Mouse (Mus musculus) hindbrain, embryonic 16.5 days (tissue): Measurements from ENCODE around the gene Tprgl. TPM values are rescaled to one million over a fixed set of nuclear protein-coding genes. Genes with fewer than 3 reads are reported as not detected.

ENCODE experiments used
- ATAC-seq: fragments of 200-750 bp; cut with Nextera tagmentation; 2 replicates; pipeline ENCODE4 v1.8.0; 2017; ENCODE audit warnings: moderate TSS enrichment, moderate library complexity
- H3K27ac ChIP-seq: fragments of 300-500 bp; sonication (generic); 2 replicates; pipeline ENCODE4 v1.5.1; 2014; ENCODE audit warnings: low read depth, mild to moderate bottlenecking, control low read depth, low read length, moderate library complexity
- H3K27me3 ChIP-seq: fragments of 300-500 bp; sonication (generic); replicated peaks from 2 replicates; pipeline ENCODE4 v1.6.1; 2014; ENCODE audit warnings: low read length; ENCODE audit not compliant: control insufficient read depth, insufficient read depth
- H3K36me3 ChIP-seq: fragments of 300-500 bp; sonication (generic); 2 replicates; pipeline ENCODE4 v1.6.1; 2014; ENCODE audit warnings: mild to moderate bottlenecking, low read length, moderate library complexity, mixed read lengths; ENCODE audit not compliant: control insufficient read depth, insufficient read depth
- H3K4me1 ChIP-seq: fragments of 300-500 bp; sonication (generic); 2 replicates; pipeline ENCODE4 v1.6.1; 2014; ENCODE audit warnings: low read depth, low read length; ENCODE audit not compliant: control insufficient read depth, insufficient read depth
- H3K4me2 ChIP-seq: fragments of 300-500 bp; sonication (generic); 2 replicates; pipeline ENCODE4 v1.6.1; 2014; ENCODE audit warnings: mild to moderate bottlenecking, low read length, control low read depth, moderate library complexity
- H3K4me3 ChIP-seq: fragments of 300-500 bp; sonication (generic); 2 replicates; pipeline ENCODE4 v1.5.1; 2014; ENCODE audit warnings: mild to moderate bottlenecking, low read length, control low read depth, moderate library complexity
- H3K9ac ChIP-seq: fragments of 300-500 bp; sonication (generic); 2 replicates; pipeline ENCODE4 v1.6.1; 2014; ENCODE audit warnings: low read depth, mild to moderate bottlenecking, control low read depth, low read length, moderate library complexity
- H3K9me3 ChIP-seq: fragments of 300-500 bp; sonication (generic); 2 replicates; pipeline ENCODE4 v1.6.1; 2014; ENCODE audit warnings: mild to moderate bottlenecking, low read length, moderate library complexity; ENCODE audit not compliant: control insufficient read depth
- WGBS: fragments of 180-500 bp; shearing (Covaris S2); extraction: QIAGEN DNeasy Blood & Tissue Kit; methylation state at CpG from one replicate; pipeline ENCODE4 v1.1.7; 2014; 5-methylcytosine and 5-hydroxymethylcytosine counted together
- polyA plus RNA-seq: library from polyadenylated mRNA; unstranded; fragments of >200 nt; fragmentation: Nextera tagmentation; extraction: Ambion mirVana; gene quantifications from 2 replicates; pipeline ENCODE4 v1.2.1, GENCODE M21; 2015

The Tprgl gene
- 227 and 242 TPM in 2 replicates for polyA plus RNA-seq

- H3K27ac ChIP-seq: peak within 1 kb of the TSS; percentile 73
- whole genome bisulfite sequencing: under 1% methylated on average over 44 of the region's 75 CpGs
- H3K4me1 ChIP-seq: peaks cover 19% of the 10 kb centered on the region
- no peaks in the 10 kb centered on the region for H3K27me3 ChIP-seq
- peaks cover 27% of the 10 kb centered on the region for H3K36me3 ChIP-seq
- peak within 1 kb of the TSS; percentile 67 for H3K4me2 ChIP-seq
- H3K9me3 ChIP-seq: no peaks in the 10 kb centered on the region
- peak within 1 kb of the TSS; percentile 81 for H3K4me3 ChIP-seq
- H3K9ac ChIP-seq: peak within 1 kb of the TSS; percentile 83
- peak; percentile 97 for ATAC-seq
Observed at GRCm38 (mm10) chr4:154160538-154161390, at the start of gene Tprgl. Tprgl (minus strand) TSS chr4:154160666.

GRCm38 (mm10) chr4:154209825-154210224 is 49.4 kb upstream of the Tprgl start:
- WGBS: 17% methylated on average over 3 of the region's 3 CpGs
- no peak overlapping the region for H3K9ac ChIP-seq

GRCm38 (mm10) chr4:154209054-154209453 is 48.6 kb upstream of the Tprgl start:
- no peaks in the 10 kb centered on the region for H3K9me3 ChIP-seq
- H3K27ac ChIP-seq: no peak overlapping the region
- H3K9ac ChIP-seq: no peak overlapping the region
- H3K4me1 ChIP-seq: 0 out of 2 replicates have a peak, but pooled peaks cover 2% of the 10 kb centered on the region
- no peaks in the 10 kb centered on the region for H3K36me3 ChIP-seq
- H3K4me2 ChIP-seq: no peak overlapping the region
- 75% methylated on average over 6 of the region's 6 CpGs for WGBS
- no peak for ATAC-seq
- no peak overlapping the region for H3K4me3 ChIP-seq
- H3K27me3 ChIP-seq: no peaks in the 10 kb centered on the region

More at GRCm38 (mm10) chr4:154209825-154210224, 49.4 kb upstream of the Tprgl start:
- Histone ChIP-seq H3K36me3 (no peaks in the 10 kb centered on the region), H3K4me3 (no peak overlapping the region), H3K9me3 (no peaks in the 10 kb centered on the region), H3K27me3 (no peaks in the 10 kb centered on the region), H3K27ac (no peak overlapping the region), H3K4me1 (no peaks in the 10 kb centered on the region), H3K4me2 (no peak overlapping the region)
- no peak for ATAC-seq

- Histone ChIP-seq H3K9ac (no peak overlapping the region), H3K27ac (no peak overlapping the region), H3K4me3 (no peak overlapping the region), H3K36me3 (no peaks in the 10 kb centered on the region), H3K4me2 (no peak overlapping the region), H3K27me3 (no peaks in the 10 kb centered on the region), H3K4me1 (0 out of 2 replicates have a peak, but pooled peaks cover 2% of the 10 kb centered on the region), H3K9me3 (no peaks in the 10 kb centered on the region)
- ATAC-seq: no peak; the same call in 1 of the 2 replicates
- 17% methylated on average over 5 of the region's 5 CpGs for WGBS
Observed at GRCm38 (mm10) chr4:154207261-154207660, 46.8 kb upstream of the Tprgl start.

GRCm38 (mm10) chr4:154205392-154205791 is 44.9 kb upstream of the Tprgl start:
- Histone ChIP-seq H3K9ac (no peak overlapping the region), H3K27ac (no peak overlapping the region), H3K4me1 (0 out of 2 replicates have a peak, but pooled peaks cover 2% of the 10 kb centered on the region), H3K27me3 (no peaks in the 10 kb centered on the region), H3K4me2 (no peak overlapping the region), H3K9me3 (no peaks in the 10 kb centered on the region), H3K4me3 (no peak overlapping the region), H3K36me3 (no peaks in the 10 kb centered on the region)
- WGBS: 67% methylated on average over 5 of the region's 5 CpGs
- ATAC-seq: no peak

GRCm38 (mm10) chr4:154204532-154204931 is 44.1 kb upstream of the Tprgl start:
- Histone ChIP-seq H3K36me3 (no peaks in the 10 kb centered on the region), H3K9me3 (no peaks in the 10 kb centered on the region), H3K4me3 (no peak overlapping the region), H3K9ac (no peak overlapping the region), H3K27me3 (no peaks in the 10 kb centered on the region), H3K4me2 (no peak overlapping the region), H3K4me1 (0 out of 2 replicates have a peak, but pooled peaks cover 2% of the 10 kb centered on the region), H3K27ac (no peak overlapping the region)
- WGBS: 62% methylated on average over 7 of the region's 7 CpGs
- no peak for ATAC-seq

GRCm38 (mm10) chr4:154201511-154201910 is 41.0 kb upstream of the Tprgl start:
- Histone ChIP-seq H3K9me3 (no peaks in the 10 kb centered on the region), H3K4me2 (no peak overlapping the region), H3K4me3 (no peak overlapping the region), H3K4me1 (peaks cover 7% of the 10 kb centered on the region; the same call in 1 of the 2 replicates), H3K9ac (no peak overlapping the region), H3K27ac (no peak overlapping the region), H3K36me3 (no peaks in the 10 kb centered on the region), H3K27me3 (no peaks in the 10 kb centered on the region)
- 41% methylated on average over 5 of the region's 5 CpGs for WGBS
- ATAC-seq: no peak

GRCm38 (mm10) chr4:154198377-154198961 is 38.0 kb upstream of the Tprgl start:
- no peak overlapping the region for H3K4me3 ChIP-seq
- ATAC-seq: 0 out of 2 replicates have a peak, but pooled peaks have one; percentile 48
- no peak overlapping the region for H3K4me2 ChIP-seq
- no peak overlapping the region for H3K27ac ChIP-seq
- WGBS: 16% methylated on average over 7 of the region's 7 CpGs
- no peaks in the 10 kb centered on the region for H3K36me3 ChIP-seq
- peaks cover 5% of the 10 kb centered on the region; the same call in 1 of the 2 replicates for H3K4me1 ChIP-seq
- H3K9ac ChIP-seq: no peak overlapping the region
- H3K27me3 ChIP-seq: no peaks in the 10 kb centered on the region
- H3K9me3 ChIP-seq: peaks cover 5% of the 10 kb centered on the region; the same call in 1 of the 2 replicates

- WGBS: 52% methylated on average over 6 of the region's 6 CpGs
- H3K27ac ChIP-seq: no peak overlapping the region
- H3K4me2 ChIP-seq: no peak overlapping the region
- no peak for ATAC-seq
- no peak overlapping the region for H3K9ac ChIP-seq
- peaks cover 5% of the 10 kb centered on the region; the same call in 1 of the 2 replicates for H3K9me3 ChIP-seq
- no peaks in the 10 kb centered on the region for H3K27me3 ChIP-seq
- peaks cover 5% of the 10 kb centered on the region; the same call in 1 of the 2 replicates for H3K4me1 ChIP-seq
- no peak overlapping the region for H3K4me3 ChIP-seq
- H3K36me3 ChIP-seq: no peaks in the 10 kb centered on the region
Observed at GRCm38 (mm10) chr4:154197961-154198360, 37.5 kb upstream of the Tprgl start.
